Mouse (Mus musculus) embryonic fibroblast, embryonic 13.5 days (primary cell): ENCODE measurements around the gene Zfp992. TPM values are rescaled to one million over a fixed set of nuclear protein-coding genes. Genes with fewer than 3 reads are reported as not detected.
"Not testable (repeated sequence)": the region's sequence is repeated elsewhere in the genome, so short reads cannot be mapped to it uniquely, and the experiment has no call there.

Experiments
- H3K27ac ChIP-seq: 2 replicates; pipeline ENCODE4 v1.5.1; 2012; ENCODE audit warnings: low read length, control low read depth, inconsistent platforms; ENCODE audit not compliant: insufficient read depth
- H3K4me1 ChIP-seq: 2 replicates; pipeline ENCODE4 v1.6.1; 2011; ENCODE audit warnings: low read length; ENCODE audit not compliant: control insufficient read depth, insufficient read depth
- H3K4me3 ChIP-seq: 2 replicates; pipeline ENCODE4 v1.5.1; 2011; ENCODE audit warnings: mild to moderate bottlenecking, control low read depth, low read length; ENCODE audit not compliant: insufficient read depth
- CTCF ChIP-seq: IDR thresholded peaks from 2 replicates; pipeline ENCODE4 v1.5.1; 2011; ENCODE audit warnings: mild to moderate bottlenecking, control low read depth, low read length, moderate library complexity, borderline replicate concordance; ENCODE audit not compliant: insufficient read depth
- POLR2A ChIP-seq: IDR thresholded peaks from 2 replicates; pipeline ENCODE4 v1.6.1; 2011; ENCODE audit warnings: low read depth, mild to moderate bottlenecking, control low read depth, low read length, moderate library complexity
- polyA plus RNA-seq: library from polyadenylated mRNA; stranded (reverse); fragments of >200 nt; gene quantifications from 2 replicates; pipeline ENCODE4 v1.2.4, GENCODE M21; 2011; ENCODE audit warnings: low read depth; ENCODE audit not compliant: missing spikeins, insufficient read length

Gene Zfp992
- polyA plus RNA-seq, 1 experiment = 8.5 TPM

GRCm38 (mm10) chr4:146516474-146516873, 67.7 kb downstream of the Zfp992 start:
- TF ChIP-seq POLR2A (no peak), CTCF (no peak)
- Histone ChIP-seq H3K27ac (no peak overlapping the region), H3K4me1 (no peaks in the 10 kb centered on the region), H3K4me3 (no peak overlapping the region)

GRCm38 (mm10) chr4:146517150-146517549, 68.3 kb downstream of the Zfp992 start:
- not testable (repeated sequence) for H3K4me1 ChIP-seq, H3K4me3 ChIP-seq, H3K27ac ChIP-seq

Other genes starting within 250 kb of the Zfp992 start
- gene Zfp981, start 53.0 kb downstream of the Zfp992 start, polyA plus RNA-seq = not detected in 2 replicates
- 16.3 and 34.2 TPM in 2 replicates for gene Zfp993, start 161.9 kb downstream of the Zfp992 start, polyA plus RNA-seq